Mouse (Mus musculus): ENCODE results near the gene Btnl10. TPM values are rescaled to one million over a fixed set of nuclear protein-coding genes. Genes with fewer than 3 reads are reported as not detected.

Btnl10 gene
- total and polyA plus RNA-seq, 3 experiments: not detected

DNA sequence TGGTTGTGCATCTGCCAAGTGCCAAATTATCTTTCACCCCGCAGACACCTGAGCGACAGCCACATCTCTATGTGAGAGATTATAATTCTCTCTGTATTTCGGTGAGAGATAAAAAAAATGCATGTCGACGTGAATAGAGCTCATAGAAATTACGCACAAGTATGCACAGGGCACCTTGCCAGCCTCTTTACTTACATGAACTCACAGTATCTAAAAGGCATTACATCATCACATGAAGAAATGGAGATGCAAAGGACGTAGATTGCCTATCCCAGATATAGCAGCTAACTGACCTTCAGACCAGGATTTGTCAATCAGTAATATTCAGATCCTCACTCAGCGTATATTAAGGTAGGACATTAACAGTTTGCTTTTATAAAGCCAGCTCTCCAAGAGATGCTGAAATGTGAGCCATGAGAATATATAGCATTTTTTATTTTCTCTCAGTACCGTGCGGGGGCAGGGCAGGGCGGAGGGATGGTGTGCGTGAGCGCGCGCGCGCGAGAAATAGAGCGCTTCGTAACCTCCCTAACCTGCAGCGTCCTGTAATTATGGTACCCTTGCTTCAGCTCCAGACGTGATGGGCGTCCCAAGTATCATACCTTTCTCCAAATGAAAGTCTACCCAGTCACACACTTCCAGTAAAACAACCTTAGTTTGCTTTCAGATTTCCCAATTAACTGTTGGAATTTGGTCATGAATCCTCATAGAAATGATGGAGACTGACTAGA is 30.3 kb downstream of the Btnl10 start:
- Histone ChIP-seq H3K9me3 (replicated peaks; ENCODE audit: low read length) (no peaks in the 10 kb centered on the region), H3K27me3 (replicated peaks) (peaks cover 61% of the 10 kb centered on the region), H3K4me1 (ENCODE audit: control insufficient read depth in 1 of 2, insufficient read depth in 2 of 2) (peaks cover 0 to 3% of the 10 kb centered on the region in 2 experiments; a peak in 2 of 4 replicates), H3K9ac (ENCODE audit: insufficient read depth, low read depth) (no peak overlapping the region), H3K4me2 (ENCODE audit: insufficient read depth, low read depth, poor library complexity, severe bottlenecking) (no peak overlapping the region), H3K27ac (ENCODE audit: insufficient read depth, low read depth) (no peak overlapping the region), H3K79me2 (replicated peaks; ENCODE audit: control insufficient read depth, extremely low read depth, insufficient read depth, poor library complexity, severe bottlenecking) (no peaks in the 10 kb centered on the region), H3K4me3 (replicated peaks in 1 of 3; ENCODE audit: low read depth in 2 of 3, low read length in 2 of 3, poor library complexity in 1 of 3) (no peak overlapping the region), H3K36me3 (replicated peaks in 1 of 2; ENCODE audit: control insufficient read depth in 1 of 2, insufficient read depth in 1 of 2, low read length in 1 of 2) (no peaks in the 10 kb centered on the region)
- dilution Hi-C loops (cut with MboI; ENCODE audit: extremely low pct_ligation_motif_present, extremely low pct_unique_long_range_greater_than_20kb, low sequenced_read_pairs): no loop called here
- TF ChIP-seq BHLHE40 (IDR thresholded peaks at IDR 0.05; ENCODE audit: low read depth, low read length) (no peak), POLR2AphosphoS2 (IDR thresholded peaks at IDR 0.05; ENCODE audit: low read depth, low read length) (no peak), ZC3H11A (IDR thresholded peaks at IDR 0.05; ENCODE audit: low read depth, low read length) (no peak), UBTF (IDR thresholded peaks at IDR 0.05; ENCODE audit: low read depth, low read length) (no peak), HCFC1 (IDR thresholded peaks at IDR 0.05; ENCODE audit: low read depth, low read length) (no peak), ZNF384 (IDR thresholded peaks at IDR 0.05; ENCODE audit: low read depth, low read length) (no peak), JUND (conservative IDR thresholded peaks at IDR 0.05; ENCODE audit: low read depth, low read length) (no peak), CHD1 (IDR thresholded peaks at IDR 0.05; ENCODE audit: low read depth, low read length) (no peak), POLR2A (IDR thresholded peaks at IDR 0.05; ENCODE audit: low read depth, low read length) (no peak), TBP (conservative IDR thresholded peaks at IDR 0.05; ENCODE audit: low read depth, low read length) (no peak), IRF4 (IDR thresholded peaks at IDR 0.05; ENCODE audit: low read depth, low read length) (no peak), JUN (IDR thresholded peaks at IDR 0.05; ENCODE audit: insufficient read depth, low read depth, low read length) (no peak), SIN3A (IDR thresholded peaks at IDR 0.05; ENCODE audit: low read length) (no peak), ZMIZ1 (IDR thresholded peaks at IDR 0.05; ENCODE audit: low read depth, low read length) (no peak), MAZ (IDR thresholded peaks at IDR 0.05; ENCODE audit: low read depth, low read length) (no peak), USF1 (IDR thresholded peaks at IDR 0.05; ENCODE audit: low read depth, low read length) (no peak), MAFK (IDR thresholded peaks at IDR 0.05; ENCODE audit: insufficient replicate concordance, low read length) (no peak), CHD2 (IDR thresholded peaks at IDR 0.05; ENCODE audit: low read length) (no peak)
- no peak for DNase-seq (ENCODE audit: extremely low read depth)
- in situ Hi-C loops (cut with MboI; ENCODE audit: low pct_ligation_motif_present, low pct_unique_long_range_greater_than_20kb, low sequenced_read_pairs): no loop called here

GRCm38 (mm10) chr11:58948542-58949479 is 31.1 kb downstream of the Btnl10 start, which contains the start of gene Hist3h2ba:
Hist3h2ba (plus strand) TSS chr11:58948920.
- Histone ChIP-seq H3K36me3 (replicated peaks in 1 of 2; ENCODE audit: control insufficient read depth in 1 of 2, insufficient read depth in 1 of 2, low read length in 1 of 2) (no peaks in the 10 kb centered on the region), H3K9me3 (replicated peaks; ENCODE audit: low read length) (no peaks in the 10 kb centered on the region), H3K9ac (ENCODE audit: insufficient read depth, low read depth) (no peak within 1 kb of the TSS), H3K27ac (ENCODE audit: insufficient read depth, low read depth) (no peak within 1 kb of the TSS), H3K27me3 (replicated peaks) (peaks cover 59% of the 10 kb centered on the region), H3K79me2 (replicated peaks; ENCODE audit: control insufficient read depth, extremely low read depth, insufficient read depth, poor library complexity, severe bottlenecking) (no peaks in the 10 kb centered on the region), H3K4me2 (ENCODE audit: insufficient read depth, low read depth, poor library complexity, severe bottlenecking) (no peak within 1 kb of the TSS), H3K4me1 (ENCODE audit: control insufficient read depth in 1 of 2, insufficient read depth in 2 of 2) (peaks cover 0 to 11% of the 10 kb centered on the region in 2 experiments; a peak in 2 of 4 replicates), H3K4me3 (replicated peaks in 1 of 3; ENCODE audit: low read depth in 2 of 3, low read length in 2 of 3, poor library complexity in 1 of 3) (no peak within 1 kb of the TSS)
- no peak for DNase-seq (ENCODE audit: extremely low read depth)
- in situ Hi-C loops (cut with MboI; ENCODE audit: low pct_ligation_motif_present, low pct_unique_long_range_greater_than_20kb, low sequenced_read_pairs): no loop called here
- TF ChIP-seq JUND (conservative IDR thresholded peaks at IDR 0.05; ENCODE audit: low read depth, low read length) (no peak), MAFK (IDR thresholded peaks at IDR 0.05; ENCODE audit: insufficient replicate concordance, low read length) (no peak)
- dilution Hi-C loops (cut with MboI; ENCODE audit: extremely low pct_ligation_motif_present, extremely low pct_unique_long_range_greater_than_20kb, low sequenced_read_pairs): no loop called here
